Mouse (Mus musculus) stomach, postnatal 0 days (tissue): ENCODE data around the gene Duox1. TPM values are rescaled to one million over a fixed set of nuclear protein-coding genes. Genes with fewer than 3 reads are reported as not detected.
A peak's percentile ranks its signal among the peaks of the same experiment; 100 is the strongest.

Experiments
- ATAC-seq: fragments of 200-750 bp; cut with Nextera tagmentation; 2 replicates; pipeline ENCODE4 v1.8.0; 2017; ENCODE audit not compliant: low FRiP score, low TSS enrichment
- DNase-seq: peaks from one replicate; pipeline ENCODE4 v3.0.0-alpha.2; 2016; ENCODE audit warnings: low spot score
- H3K27ac ChIP-seq: fragments of 300-500 bp; sonication (generic); replicated peaks from 2 replicates; pipeline ENCODE4 v1.5.1; 2014; ENCODE audit warnings: mild to moderate bottlenecking, control low read depth
- H3K27me3 ChIP-seq: fragments of 300-500 bp; sonication (generic); 2 replicates; pipeline ENCODE4 v1.6.1; 2014; ENCODE audit warnings: low read length; ENCODE audit not compliant: control insufficient read depth, insufficient read depth
- H3K36me3 ChIP-seq: fragments of 300-500 bp; sonication (generic); 2 replicates; pipeline ENCODE4 v1.6.1; 2014; ENCODE audit warnings: low read length, mixed read lengths; ENCODE audit not compliant: control insufficient read depth, insufficient read depth
- H3K4me1 ChIP-seq: fragments of 300-500 bp; sonication (generic); replicated peaks from 2 replicates; pipeline ENCODE4 v1.6.1; 2014; ENCODE audit warnings: antibody characterized with exemption; ENCODE audit not compliant: control insufficient read depth, insufficient read depth
- H3K4me2 ChIP-seq: fragments of 300-500 bp; sonication (generic); replicated peaks from 2 replicates; pipeline ENCODE4 v1.6.1; 2014; ENCODE audit warnings: low read depth, mild to moderate bottlenecking, control low read depth, moderate library complexity
- H3K4me3 ChIP-seq: fragments of 300-500 bp; sonication (generic); 2 replicates; pipeline ENCODE4 v1.5.1; 2014; ENCODE audit warnings: low read depth, low read length, control low read depth
- H3K9ac ChIP-seq: fragments of 300-500 bp; sonication (generic); 2 replicates; pipeline ENCODE4 v1.6.1; 2014; ENCODE audit warnings: mild to moderate bottlenecking, low read length, control low read depth, mixed read lengths
- H3K9me3 ChIP-seq: fragments of 300-500 bp; sonication (generic); 2 replicates; pipeline ENCODE4 v1.6.1; 2016; ENCODE audit warnings: low read length; ENCODE audit not compliant: control insufficient read depth
- CTCF ChIP-seq: IDR thresholded peaks from 2 replicates; pipeline ENCODE4 v1.5.1; 2016; ENCODE audit warnings: antibody characterized with exemption, low read depth, mild to moderate bottlenecking, moderate library complexity
- EP300 ChIP-seq: optimal IDR thresholded peaks from 2 replicates; pipeline ENCODE3; 2016; ENCODE audit warnings: antibody characterized with exemption
- WGBS: fragments of 180-500 bp; shearing (Covaris S2); extraction: QIAGEN DNeasy Blood & Tissue Kit; methylation state at CpG from one replicate; pipeline ENCODE4 v1.1.7; 2014; 5-methylcytosine and 5-hydroxymethylcytosine counted together
- polyA plus RNA-seq: library from polyadenylated mRNA; unstranded; fragments of >200 nt; fragmentation: Nextera tagmentation; extraction: Ambion mirVana; gene quantifications from 2 replicates; pipeline ENCODE4 v1.2.1, GENCODE M21; 2015

Gene Duox1
- polyA plus RNA-seq, 1 experiment from 2014 or later, result 3.5 TPM

DNA sequence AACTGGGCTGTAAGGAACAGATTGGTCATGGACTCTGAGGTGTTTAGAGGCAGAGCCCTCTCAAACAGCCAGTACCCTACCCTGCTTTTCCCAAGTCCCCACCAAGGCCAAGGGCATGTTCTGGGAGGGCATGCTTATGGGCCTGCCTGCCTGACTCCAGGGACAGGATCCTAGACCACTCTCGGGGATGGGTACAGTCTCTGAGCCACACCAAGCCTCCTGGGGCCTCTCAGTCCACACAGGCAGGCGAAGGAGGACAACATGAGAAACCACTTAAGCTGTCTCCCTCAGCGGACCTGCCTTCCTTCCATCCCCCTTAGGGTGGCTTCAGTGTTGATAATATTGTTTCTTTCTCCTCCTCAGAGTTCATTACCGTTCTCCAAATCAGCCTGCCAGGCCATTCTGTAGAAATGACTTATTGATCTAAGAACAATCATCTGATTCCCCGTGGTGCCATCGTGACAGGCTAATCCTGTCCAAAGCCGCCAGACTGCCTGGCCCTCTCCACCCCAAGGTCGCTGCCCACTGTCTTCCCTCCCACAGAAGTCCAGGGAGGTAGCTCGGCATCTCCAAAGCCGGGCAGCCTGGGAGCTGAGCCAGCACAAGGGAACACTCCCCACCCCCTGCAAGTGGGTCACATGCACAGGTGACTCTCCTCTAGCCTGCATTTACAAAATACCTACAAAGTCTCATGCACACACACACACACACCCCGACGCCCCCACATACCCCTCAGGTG, 38.9 kb downstream of the Duox1 start:
- 68% methylated on average over 12 of the region's 12 CpGs for WGBS
- no peaks in the 10 kb centered on the region for H3K9me3 ChIP-seq
- H3K4me1 ChIP-seq, result peaks cover 5% of the 10 kb centered on the region; the same call in 1 of the 2 replicates
- no peak overlapping the region for H3K4me3 ChIP-seq
- ATAC-seq (no peak), DNase-seq (no peak)
- no peak overlapping the region for H3K27ac ChIP-seq
- H3K27me3 ChIP-seq, result no peaks in the 10 kb centered on the region
- TF ChIP-seq EP300 (no peak), CTCF (no peak)
- H3K4me2 ChIP-seq, result no peak overlapping the region
- no peaks in the 10 kb centered on the region; the same call in 1 of the 2 replicates for H3K36me3 ChIP-seq
- H3K9ac ChIP-seq, result no peak overlapping the region

DNA sequence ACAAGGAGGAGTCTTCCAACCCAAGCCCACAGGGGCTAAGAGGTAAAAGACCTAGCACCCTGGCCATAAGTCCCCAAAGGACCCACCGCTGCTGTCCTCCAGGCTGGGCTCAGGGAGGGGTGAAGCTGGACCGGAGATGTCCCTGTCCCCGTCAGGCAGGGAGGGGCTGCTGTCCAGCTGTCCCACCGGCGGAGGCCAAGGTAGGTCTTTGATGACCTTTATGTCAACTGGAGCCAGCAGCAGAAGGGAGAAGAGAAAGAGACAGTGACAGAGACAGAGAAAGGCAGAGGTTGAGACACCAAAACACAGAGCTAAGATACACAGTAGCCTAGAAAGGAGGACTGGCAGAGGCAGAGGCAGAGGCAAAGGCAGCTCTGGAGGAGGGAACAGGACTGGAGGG, 39.9 kb downstream of the Duox1 start:
- ATAC-seq, result no peak

DNA sequence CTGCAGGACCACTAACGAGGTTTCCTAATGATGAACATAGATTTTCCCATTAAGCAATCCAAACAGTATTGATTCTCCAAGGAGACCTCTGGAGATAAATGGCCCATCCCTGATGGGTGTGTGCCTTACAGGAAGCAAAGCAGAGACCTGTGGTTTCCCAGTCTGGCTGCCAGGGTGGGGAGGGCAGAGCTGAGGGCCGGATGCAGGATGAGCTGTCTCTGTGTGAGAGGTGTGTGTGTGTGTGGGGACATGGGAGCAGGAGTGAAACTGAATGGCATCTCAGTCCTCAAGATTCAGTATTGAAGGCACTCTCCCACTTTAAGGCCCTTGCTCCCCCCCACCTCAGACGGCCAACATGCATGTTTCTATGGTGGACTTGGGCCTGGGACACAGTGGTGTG, 40.7 kb downstream of the Duox1 start:
- Histone ChIP-seq H3K4me1 (peaks cover 5% of the 10 kb centered on the region; the same call in 1 of the 2 replicates), H3K36me3 (no peaks in the 10 kb centered on the region; the same call in 1 of the 2 replicates), H3K27me3 (no peaks in the 10 kb centered on the region), H3K4me2 (no peak overlapping the region), H3K9me3 (no peaks in the 10 kb centered on the region), H3K9ac (no peak overlapping the region), H3K27ac (no peak overlapping the region), H3K4me3 (no peak overlapping the region)
- TF ChIP-seq EP300 (no peak), CTCF (no peak)
- WGBS, result 77% methylated on average over 3 of the region's 3 CpGs
- no peak for DNase-seq
- ATAC-seq, result no peak

More for the DNA sequence above, 39.9 kb downstream of the Duox1 start:
- 89% methylated on average over 5 of the region's 5 CpGs for WGBS
- Histone ChIP-seq H3K4me3 (no peak overlapping the region), H3K4me2 (no peak overlapping the region), H3K27me3 (no peaks in the 10 kb centered on the region), H3K27ac (no peak overlapping the region), H3K9ac (no peak overlapping the region), H3K9me3 (no peaks in the 10 kb centered on the region), H3K4me1 (peaks cover 5% of the 10 kb centered on the region; the same call in 1 of the 2 replicates), H3K36me3 (no peaks in the 10 kb centered on the region; the same call in 1 of the 2 replicates)
- no peak for DNase-seq
- no peak for TF ChIP-seq EP300
- no peak for TF ChIP-seq CTCF

DNA sequence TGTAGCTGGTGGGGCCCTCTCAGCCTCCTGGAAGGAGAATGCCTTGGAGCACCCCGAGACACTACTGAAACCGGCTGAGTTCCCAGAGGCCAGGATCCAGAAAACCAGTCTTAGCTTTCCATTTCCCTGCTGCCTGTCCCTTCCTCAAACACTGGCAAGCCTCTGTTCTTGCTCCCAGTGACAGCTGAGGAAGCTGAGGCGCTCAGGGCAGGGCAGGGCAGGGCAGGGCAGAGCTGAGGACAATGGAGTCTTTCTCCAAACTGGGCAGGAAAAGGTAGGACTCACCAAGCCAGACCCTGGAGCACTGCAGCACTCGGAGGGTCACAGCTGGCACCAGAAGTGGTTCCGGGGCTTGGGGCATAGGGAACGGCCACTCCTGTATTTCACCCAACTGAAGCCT, 44.8 kb downstream of the Duox1 start:
- no peak for TF ChIP-seq EP300
- TF ChIP-seq CTCF, result no peak
- Histone ChIP-seq H3K4me3 (no peak overlapping the region), H3K9me3 (no peaks in the 10 kb centered on the region), H3K27me3 (no peaks in the 10 kb centered on the region), H3K4me1 (no peaks in the 10 kb centered on the region), H3K9ac (no peak overlapping the region), H3K36me3 (no peaks in the 10 kb centered on the region; the same call in 1 of the 2 replicates), H3K4me2 (no peak overlapping the region), H3K27ac (no peak overlapping the region)
- ATAC-seq (peak; percentile 63; the same call in 1 of the 2 replicates), DNase-seq (no peak)
- 67% methylated on average over 6 of the region's 6 CpGs for WGBS

DNA sequence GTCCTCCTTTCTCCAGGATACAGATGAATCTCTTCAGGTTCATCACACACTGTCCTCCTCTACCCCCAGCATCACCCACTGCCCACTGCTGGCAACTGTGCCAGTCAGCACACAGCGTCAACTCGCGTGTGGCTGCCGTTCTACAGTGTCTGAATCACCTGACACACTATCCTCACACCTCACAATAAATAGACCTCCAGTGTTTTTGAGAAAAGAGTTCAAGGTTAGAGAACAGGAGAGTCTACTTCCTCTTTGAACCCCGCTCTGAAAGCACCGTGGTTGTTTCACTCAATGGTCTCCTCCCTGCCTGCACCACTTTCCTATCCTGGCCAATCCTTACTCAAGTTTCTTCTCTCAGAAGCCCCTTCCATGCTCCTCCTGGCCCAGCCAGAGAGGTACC, 45.7 kb downstream of the Duox1 start:
- H3K9ac ChIP-seq, result no peak overlapping the region
- DNase-seq, result no peak
- 82% methylated on average over 6 of the region's 6 CpGs for WGBS
- H3K27ac ChIP-seq, result no peak overlapping the region
- ATAC-seq, result no peak
- no peaks in the 10 kb centered on the region; the same call in 1 of the 2 replicates for H3K36me3 ChIP-seq
- TF ChIP-seq CTCF (no peak), EP300 (no peak)
- no peaks in the 10 kb centered on the region for H3K9me3 ChIP-seq
- H3K27me3 ChIP-seq, result no peaks in the 10 kb centered on the region
- H3K4me1 ChIP-seq, result no peaks in the 10 kb centered on the region
- no peak overlapping the region for H3K4me3 ChIP-seq
- H3K4me2 ChIP-seq, result no peak overlapping the region

DNA sequence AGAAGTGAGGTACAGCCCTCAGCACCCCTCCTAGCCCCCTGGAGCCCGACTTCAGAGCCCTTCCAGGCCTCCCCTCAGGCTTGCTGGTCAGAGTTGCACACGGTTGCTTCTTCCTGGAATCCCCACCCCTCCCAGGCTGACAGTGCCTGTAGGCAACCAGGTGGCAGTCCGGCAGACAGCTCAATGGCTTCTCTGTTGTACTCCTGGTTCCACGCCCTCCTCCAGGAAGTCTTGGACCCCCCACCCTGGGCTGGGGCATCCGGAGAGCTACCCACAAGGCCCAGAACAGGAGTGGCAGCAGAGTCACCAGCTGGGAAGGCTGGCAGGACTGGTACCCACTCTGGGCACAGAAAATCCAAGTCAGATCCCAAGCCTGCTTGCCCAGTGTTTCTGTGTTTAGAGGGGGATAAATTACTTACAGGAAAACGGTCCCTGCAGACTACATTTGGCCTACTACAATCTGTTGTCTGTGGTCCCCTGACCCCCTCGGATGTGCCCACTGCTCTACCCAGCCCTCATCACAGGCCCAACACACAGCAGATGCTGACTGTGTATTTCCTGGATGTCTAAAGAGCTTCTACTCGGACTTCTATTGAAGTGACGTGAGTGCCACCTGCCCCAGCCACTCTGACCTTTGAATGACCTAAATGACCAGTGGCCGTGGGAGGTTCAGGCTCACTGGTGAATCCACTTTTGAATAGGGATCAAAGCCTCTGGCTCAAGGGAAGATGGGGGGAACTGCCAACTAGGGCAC, 46.6 kb downstream of the Duox1 start:
- Histone ChIP-seq H3K36me3 (no peaks in the 10 kb centered on the region; the same call in 1 of the 2 replicates), H3K9ac (no peak overlapping the region), H3K9me3 (no peaks in the 10 kb centered on the region), H3K4me3 (no peak overlapping the region), H3K27ac (no peak overlapping the region), H3K27me3 (no peaks in the 10 kb centered on the region), H3K4me2 (no peak overlapping the region), H3K4me1 (no peaks in the 10 kb centered on the region)
- 68% methylated on average over 10 of the region's 10 CpGs for WGBS
- TF ChIP-seq CTCF, result no peak
- TF ChIP-seq EP300, result no peak
- no peak for DNase-seq
- ATAC-seq, result no peak
